Mouse (Mus musculus) MEL (cell line): ENCODE results near the gene P2rx7.

Experiments
- CHD1 ChIP-seq: IDR thresholded peaks from 2 replicates; pipeline ENCODE4 v1.6.1; 2012; ENCODE audit warnings: low read depth, mild to moderate bottlenecking, inconsistent platforms, low read length, improper control_type of control experiment
- CHD2 ChIP-seq: IDR thresholded peaks from 2 replicates; pipeline ENCODE4 v1.6.1; 2011; ENCODE audit warnings: low read length, improper control_type of control experiment
- POLR2A ChIP-seq, 2 experiments: IDR thresholded peaks; 2 replicates each; pipeline ENCODE4 v1.6.1; 2011 to 2012; ENCODE audit warnings: low read length in 2 of 2, mild to moderate bottlenecking in 2 of 2, control low read depth in 1 of 2, improper control_type of control experiment in 1 of 2, low read depth in 1 of 2, moderate library complexity in 1 of 2; ENCODE audit not compliant: control insufficient read depth in 1 of 2, insufficient read depth in 1 of 2, poor library complexity in 1 of 2
- ZC3H11A ChIP-seq: IDR thresholded peaks from 2 replicates; pipeline ENCODE4 v1.6.1; 2012; ENCODE audit warnings: low read depth, mild to moderate bottlenecking, inconsistent platforms, low read length, improper control_type of control experiment

- TF ChIP-seq CHD2 (no peak), POLR2A (IDR thresholded peaks at IDR 0.05; ENCODE audit: control insufficient read depth in 1 of 2, insufficient read depth in 1 of 2, low read depth in 1 of 2, low read length in 2 of 2, poor library complexity in 1 of 2) (no peak), ZC3H11A (no peak), CHD1 (no peak)
These were observed 8.5 kb upstream of the P2rx7 start for GRCm38 (mm10) chr5:122635228-122635627.
